Mouse (Mus musculus) kidney, adult 2 months (tissue): ENCODE data around the gene Cdca7l. TPM values are rescaled to one million over a fixed set of nuclear protein-coding genes. Genes with fewer than 3 reads are reported as not detected.

Experiments used
- DNase-seq: peaks from one replicate; pipeline ENCODE4 v3.0.0; 2021
- H3K27ac ChIP-seq: fragments of 200-500 bp; 2 replicates; pipeline ENCODE4 v1.5.1; 2012; ENCODE audit warnings: low read depth, low read length, control low read depth, inconsistent platforms; ENCODE audit not compliant: insufficient read depth
- H3K27me3 ChIP-seq: fragments of 200-500 bp; replicated peaks from 2 replicates; pipeline ENCODE4 v1.6.1; 2012; ENCODE audit warnings: mild to moderate bottlenecking, moderate library complexity, low read length, inconsistent platforms; ENCODE audit not compliant: control insufficient read depth, insufficient read depth
- H3K36me3 ChIP-seq: fragments of 200-500 bp; 2 replicates; pipeline ENCODE4 v1.6.1; 2012; ENCODE audit warnings: mild to moderate bottlenecking, moderate library complexity, low read length, inconsistent platforms; ENCODE audit not compliant: control insufficient read depth, insufficient read depth
- H3K4me1 ChIP-seq: fragments of 200-500 bp; 2 replicates; pipeline ENCODE4 v1.6.1; 2011; ENCODE audit warnings: low read length; ENCODE audit not compliant: control insufficient read depth, insufficient read depth
- H3K4me3 ChIP-seq: fragments of 200-500 bp; 2 replicates; pipeline ENCODE4 v1.5.1; 2011; ENCODE audit warnings: mild to moderate bottlenecking, low read depth, low read length, control low read depth; ENCODE audit not compliant: insufficient read depth
- CTCF ChIP-seq: fragments of 200-500 bp; conservative IDR thresholded peaks from 2 replicates; pipeline ENCODE4 v1.5.1; 2011; ENCODE audit warnings: low read depth, mild to moderate bottlenecking, control low read depth, low read length, moderate library complexity, mixed read lengths; ENCODE audit not compliant: insufficient read depth, insufficient read length
- POLR2A ChIP-seq: fragments of 200-500 bp; IDR thresholded peaks from one replicate; pipeline ENCODE4 v1.6.1; 2011; ENCODE audit warnings: low read depth, low read length, control low read depth
- WGBS: fragments of 180-500 bp; shearing (Covaris S2); methylation state at CpG from one replicate; pipeline ENCODE4 v1.1.7; 2018; 5-methylcytosine and 5-hydroxymethylcytosine counted together
- polyA plus RNA-seq: library from polyadenylated mRNA; depleted of rRNA; stranded (reverse); fragments of >200 nt; gene quantifications from 2 replicates; pipeline ENCODE4 v1.2.3, GENCODE M21; 2012

The Cdca7l gene
- polyA plus RNA-seq, 1 experiment = 2.5 TPM

- H3K4me3 ChIP-seq = no peak overlapping the region
- H3K27ac ChIP-seq = no peak overlapping the region
- no peak for DNase-seq
- TF ChIP-seq POLR2A (no peak), CTCF (no peak)
- no peaks in the 10 kb centered on the region for H3K36me3 ChIP-seq
- 0 out of 2 replicates have a peak, but pooled peaks cover 4% of the 10 kb centered on the region for H3K4me1 ChIP-seq
- H3K27me3 ChIP-seq = no peaks in the 10 kb centered on the region
- 44% methylated on average over 5 of the region's 5 CpGs for whole genome bisulfite sequencing
Observed at GRCm38 (mm10) chr12:117832190-117832589, 28.1 kb downstream of the Cdca7l start.

DNA sequence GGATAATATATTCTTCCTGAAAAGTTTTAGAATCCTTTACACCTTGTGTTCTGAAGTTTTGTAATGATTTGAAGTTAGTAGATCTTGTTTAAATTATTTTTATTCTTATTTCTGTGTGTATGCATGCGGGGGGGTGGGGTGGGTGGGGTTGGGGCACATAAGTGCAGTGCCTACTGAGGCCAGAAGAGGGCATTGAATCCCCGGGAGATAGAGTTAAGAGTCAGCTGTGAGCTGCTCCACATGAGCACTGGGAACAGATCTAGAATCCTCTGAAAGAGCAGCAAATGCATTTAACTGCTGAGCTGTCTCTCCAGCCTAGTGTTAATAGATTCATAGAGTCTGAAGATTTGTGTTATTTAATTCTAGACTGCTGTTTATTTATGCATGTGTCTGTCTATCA is 30.6 kb downstream of the Cdca7l start:
- WGBS = 84% methylated on average over 2 of the region's 2 CpGs
- Histone ChIP-seq H3K27ac (no peak overlapping the region), H3K4me3 (no peak overlapping the region), H3K27me3 (no peaks in the 10 kb centered on the region), H3K4me1 (no peaks in the 10 kb centered on the region), H3K36me3 (no peaks in the 10 kb centered on the region)
- TF ChIP-seq CTCF (no peak), POLR2A (no peak)
- no peak for DNase-seq

- TF ChIP-seq CTCF = no peak
- no peak for TF ChIP-seq POLR2A
- no peak for DNase-seq
Observed at GRCm38 (mm10) chr12:117835371-117835770, 31.3 kb downstream of the Cdca7l start.

DNA sequence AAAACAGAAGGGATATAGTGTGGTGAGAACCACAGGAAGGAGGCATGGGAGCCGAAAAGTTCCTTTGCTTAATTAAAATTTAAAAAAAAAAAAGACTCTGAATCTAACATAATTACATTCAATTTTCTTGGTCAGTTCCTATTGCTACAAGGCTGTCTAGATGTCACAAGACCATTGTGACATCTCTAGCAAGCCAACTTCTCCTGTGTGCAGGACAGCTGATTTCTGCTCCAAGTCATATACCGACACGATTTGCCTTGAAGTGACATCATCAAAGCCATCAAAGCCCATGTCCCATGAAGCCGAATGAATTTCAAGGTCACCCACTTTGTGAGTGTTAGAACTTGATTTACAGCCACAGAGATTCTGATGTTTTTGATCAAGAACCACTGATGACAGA is 33.3 kb downstream of the Cdca7l start:
- DNase-seq = no peak
- TF ChIP-seq POLR2A (no peak), CTCF (no peak)
- Histone ChIP-seq H3K36me3 (no peaks in the 10 kb centered on the region), H3K27ac (no peak overlapping the region), H3K4me1 (no peaks in the 10 kb centered on the region), H3K4me3 (no peak overlapping the region), H3K27me3 (no peaks in the 10 kb centered on the region)
- WGBS = 83% methylated on average over 4 of the region's 4 CpGs

More at GRCm38 (mm10) chr12:117835371-117835770, 31.3 kb downstream of the Cdca7l start:
- H3K4me1 ChIP-seq = no peaks in the 10 kb centered on the region
- no peak overlapping the region for H3K27ac ChIP-seq
- no peaks in the 10 kb centered on the region for H3K27me3 ChIP-seq
- H3K4me3 ChIP-seq = no peak overlapping the region
- WGBS = 60% methylated on average over 10 of the region's 10 CpGs
- no peaks in the 10 kb centered on the region for H3K36me3 ChIP-seq

GRCm38 (mm10) chr12:117840705-117841104 is 36.6 kb downstream of the Cdca7l start:
- TF ChIP-seq CTCF (no peak), POLR2A (no peak)
- Histone ChIP-seq H3K27me3 (no peaks in the 10 kb centered on the region), H3K4me1 (no peaks in the 10 kb centered on the region), H3K27ac (no peak overlapping the region), H3K4me3 (no peak overlapping the region), H3K36me3 (no peaks in the 10 kb centered on the region)
- no peak for DNase-seq
- 86% methylated on average over 1 of the region's 1 CpGs for WGBS

- TF ChIP-seq POLR2A = no peak
- TF ChIP-seq CTCF = no peak
- H3K4me3 ChIP-seq = no peak overlapping the region
Observed at GRCm38 (mm10) chr12:117842676-117843075, 38.6 kb downstream of the Cdca7l start.

DNA sequence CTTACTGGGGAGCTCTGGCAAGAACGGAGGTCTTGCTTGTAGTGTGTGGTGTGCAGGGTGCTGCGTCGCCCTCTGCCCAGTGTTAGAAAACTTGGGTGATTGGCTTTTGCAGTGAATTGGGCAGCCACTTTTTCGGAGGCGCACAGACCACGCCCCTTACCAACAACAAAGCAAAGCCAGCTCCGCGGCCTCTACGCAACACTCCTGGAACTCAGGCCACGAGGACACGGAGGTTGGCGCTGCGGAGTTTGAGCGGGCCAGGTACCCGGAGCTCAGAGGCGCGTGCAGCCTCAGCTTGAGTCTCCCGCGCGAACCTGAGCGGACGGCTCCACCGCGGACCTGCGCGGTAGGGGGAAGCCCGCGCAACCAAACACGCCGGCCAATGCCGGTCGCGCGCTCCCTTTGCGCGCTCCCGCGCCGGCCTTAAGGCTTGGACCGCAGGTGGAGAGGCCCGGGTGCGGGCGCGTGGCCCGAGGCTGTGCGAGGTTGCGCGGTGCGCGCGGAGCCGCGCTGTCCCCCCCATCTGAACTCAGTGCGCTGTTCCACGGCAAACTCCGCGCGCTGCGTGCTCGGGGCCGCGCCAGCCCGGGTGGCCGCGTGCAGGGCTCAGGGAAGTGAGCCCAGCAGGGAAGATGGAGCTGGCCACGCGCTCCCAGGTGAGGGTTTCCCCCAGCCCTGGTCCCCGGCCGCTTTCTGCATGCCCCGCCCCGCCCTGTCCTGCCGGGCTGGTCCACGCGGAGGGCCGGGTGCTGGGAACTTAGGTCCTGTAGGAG is 39.4 kb downstream of the Cdca7l start:
- no peaks in the 10 kb centered on the region for H3K27me3 ChIP-seq
- 1% methylated on average over 75 of the region's 75 CpGs for WGBS
- TF ChIP-seq POLR2A = no peak
- TF ChIP-seq CTCF = no peak
- H3K4me1 ChIP-seq = no peaks in the 10 kb centered on the region
- no peaks in the 10 kb centered on the region for H3K36me3 ChIP-seq
- H3K4me3 ChIP-seq = peak overlapping the region; percentile 49
- DNase-seq = peak; percentile 48
- no peak overlapping the region for H3K27ac ChIP-seq

More at GRCm38 (mm10) chr12:117842676-117843075, 38.6 kb downstream of the Cdca7l start:
- Histone ChIP-seq H3K36me3 (no peaks in the 10 kb centered on the region), H3K27me3 (no peaks in the 10 kb centered on the region), H3K4me1 (no peaks in the 10 kb centered on the region), H3K27ac (no peak overlapping the region)
- 76% methylated on average over 1 of the region's 1 CpGs for WGBS
- DNase-seq = no peak
